Mouse (Mus musculus) megakaryocyte, embryonic 14.5 days (primary cell): Measurements from ENCODE around the gene Nf1. TPM values are rescaled to one million over a fixed set of nuclear protein-coding genes. Genes with fewer than 3 reads are reported as not detected.
A peak's percentile ranks its signal among the peaks of the same experiment; 100 is the strongest.

ENCODE experiments used
- H3K27me3 ChIP-seq: replicated peaks from 2 replicates; pipeline ENCODE3; 2012; ENCODE audit warnings: inconsistent platforms
- H3K36me3 ChIP-seq: replicated peaks from 2 replicates; pipeline ENCODE3; 2012; ENCODE audit warnings: low read length, inconsistent platforms, mixed read lengths
- H3K4me1 ChIP-seq: 2 replicates; pipeline ENCODE4 v1.6.1; 2012; ENCODE audit warnings: inconsistent platforms
- H3K4me3 ChIP-seq: replicated peaks from 2 replicates; pipeline ENCODE3; 2012; ENCODE audit warnings: moderate library complexity, mild to moderate bottlenecking, inconsistent platforms
- H3K9me3 ChIP-seq: 2 replicates; pipeline ENCODE4 v1.6.1; 2012; ENCODE audit warnings: inconsistent platforms
- FLI1 ChIP-seq: IDR thresholded peaks from 2 replicates; pipeline ENCODE4 v1.6.1; 2012; ENCODE audit warnings: low read length, inconsistent platforms, mixed read lengths
- GATA1 ChIP-seq: IDR thresholded peaks from 3 replicates; pipeline ENCODE4 v1.6.1; 2012; ENCODE audit warnings: mixed read lengths, low read length, inconsistent platforms, borderline replicate concordance
- polyA plus RNA-seq: library from polyadenylated mRNA; stranded (reverse); fragments of >175 nt; gene quantifications from 2 replicates; pipeline ENCODE4 v1.2.3, GENCODE M21; 2012; ENCODE audit warnings: low replicate concordance; ENCODE audit not compliant: insufficient read depth

Nf1 gene
- polyA plus RNA-seq, 1 experiment: 4.5 TPM

DNA sequence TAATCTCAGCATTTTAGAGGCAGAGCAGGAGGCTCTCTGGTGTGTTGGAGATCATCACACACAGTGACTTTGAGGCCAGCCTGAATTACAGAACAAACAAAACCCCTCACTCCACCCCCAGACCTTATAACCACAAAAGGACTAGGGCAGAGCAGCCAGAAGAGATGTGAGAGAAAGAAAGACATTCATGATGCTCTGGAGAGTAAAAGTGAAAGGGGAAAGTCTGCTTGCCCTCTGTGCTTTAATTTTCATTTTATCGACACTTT is 184.8 kb downstream of the Nf1 start:
- TF ChIP-seq FLI1 (no peak), GATA1 (no peak)
- Histone ChIP-seq H3K36me3 (peaks cover 22% of the 10 kb centered on the region), H3K27me3 (no peaks in the 10 kb centered on the region), H3K4me3 (peak overlapping the region; percentile 93), H3K4me1 (peaks cover 81% of the 10 kb centered on the region), H3K9me3 (no peaks in the 10 kb centered on the region)

DNA sequence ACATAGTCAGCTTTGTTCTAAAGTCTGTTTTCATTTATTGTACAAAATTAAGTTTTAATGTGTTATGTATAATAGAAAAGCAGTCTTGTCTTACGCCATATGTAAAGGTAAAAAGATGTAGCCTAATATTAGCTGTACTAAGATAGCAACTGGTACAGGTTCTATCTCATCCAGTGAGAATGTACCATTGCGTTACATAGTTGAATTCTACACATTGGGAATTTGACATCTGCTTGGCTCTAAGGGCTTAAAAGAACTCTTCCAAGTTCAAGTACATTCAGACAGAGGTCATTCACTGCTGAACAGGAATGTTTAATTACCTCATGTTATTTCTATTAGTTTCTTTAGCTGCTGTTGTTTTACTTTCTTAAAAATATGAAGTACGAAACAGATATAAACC is 187.1 kb downstream of the Nf1 start:
- Histone ChIP-seq H3K27me3 (no peaks in the 10 kb centered on the region), H3K4me1 (peaks cover 84% of the 10 kb centered on the region), H3K9me3 (no peaks in the 10 kb centered on the region), H3K36me3 (peaks cover 15% of the 10 kb centered on the region), H3K4me3 (no peak overlapping the region)
- TF ChIP-seq FLI1: no peak
- TF ChIP-seq GATA1: no peak

DNA sequence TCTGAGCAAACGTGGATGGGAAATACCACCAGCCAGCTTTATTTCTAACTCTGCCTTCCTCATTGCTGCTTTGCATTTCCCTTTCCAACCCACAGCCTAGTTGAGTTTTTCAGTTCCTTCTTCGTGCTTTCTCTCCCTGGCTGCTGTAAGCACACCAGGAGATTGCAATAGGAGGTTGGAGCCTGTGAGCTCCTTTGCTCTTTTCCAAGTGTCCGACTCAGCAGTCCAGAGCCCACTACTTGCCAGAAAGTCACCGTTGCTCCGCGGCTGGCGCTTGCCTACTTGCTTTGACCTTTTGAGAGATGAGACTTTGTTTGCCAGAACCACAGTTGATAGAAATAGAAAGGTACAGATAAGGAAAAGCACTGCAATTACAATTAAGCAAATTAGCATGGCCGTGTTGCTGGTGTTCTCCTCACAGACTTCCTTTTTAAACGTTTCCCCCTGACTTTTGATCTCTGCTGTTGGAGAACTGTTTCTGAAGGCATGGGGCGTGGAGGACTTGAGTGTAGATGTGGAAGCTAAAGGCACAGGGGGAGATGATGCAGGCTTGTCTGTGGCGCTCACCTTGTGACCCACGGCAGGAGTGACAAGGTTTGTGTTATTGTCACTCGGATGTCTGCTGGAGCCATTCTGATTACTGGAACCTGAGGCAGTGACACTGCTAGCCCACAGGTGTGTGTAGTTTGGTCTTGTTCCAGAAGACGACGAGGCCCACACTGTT is 187.7 kb downstream of the Nf1 start:
- peaks cover 84% of the 10 kb centered on the region for H3K4me1 ChIP-seq

DNA sequence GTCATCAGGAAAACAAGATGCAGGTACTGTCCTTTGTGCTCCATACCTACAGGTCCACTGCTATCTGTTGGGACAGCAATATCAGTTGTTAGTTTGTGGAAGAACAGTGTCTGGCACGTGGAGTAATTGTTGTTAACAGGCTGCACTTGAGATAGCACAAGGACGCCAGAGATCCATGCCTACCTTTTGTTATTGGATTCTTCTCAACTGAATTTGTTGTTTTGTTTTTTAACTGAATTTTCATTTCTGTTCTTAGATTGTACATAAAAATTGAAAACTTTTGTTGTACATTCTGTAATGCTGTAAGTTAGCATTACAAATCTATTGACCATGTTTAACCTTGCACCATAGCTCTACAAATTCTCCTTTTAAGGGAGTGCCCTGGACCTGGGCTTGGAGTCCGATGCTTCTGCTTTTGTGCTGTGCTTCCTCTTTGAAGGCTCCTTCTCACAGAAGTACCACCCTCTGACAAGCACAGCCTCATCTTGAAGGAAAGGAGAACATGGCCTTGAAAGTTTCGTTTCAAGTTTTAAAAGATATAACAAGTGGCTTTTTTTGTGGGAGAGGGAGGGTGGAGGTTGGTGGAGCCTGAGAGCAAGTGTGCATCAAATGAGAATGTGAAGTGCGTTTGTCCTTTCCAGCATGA is 188.4 kb downstream of the Nf1 start:
- peaks cover 84% of the 10 kb centered on the region for H3K4me1 ChIP-seq
- H3K27me3 ChIP-seq: no peaks in the 10 kb centered on the region
- H3K36me3 ChIP-seq: peaks cover 14% of the 10 kb centered on the region
- peak overlapping the region; percentile 83 for H3K4me3 ChIP-seq
- TF ChIP-seq GATA1 (no peak), FLI1 (no peak)
- no peaks in the 10 kb centered on the region for H3K9me3 ChIP-seq

More for the DNA sequence above, 187.7 kb downstream of the Nf1 start:
- Histone ChIP-seq H3K9me3 (no peaks in the 10 kb centered on the region), H3K36me3 (peaks cover 14% of the 10 kb centered on the region), H3K4me3 (peak overlapping the region; percentile 74), H3K27me3 (no peaks in the 10 kb centered on the region)
- TF ChIP-seq FLI1: no peak
- no peak for TF ChIP-seq GATA1

DNA sequence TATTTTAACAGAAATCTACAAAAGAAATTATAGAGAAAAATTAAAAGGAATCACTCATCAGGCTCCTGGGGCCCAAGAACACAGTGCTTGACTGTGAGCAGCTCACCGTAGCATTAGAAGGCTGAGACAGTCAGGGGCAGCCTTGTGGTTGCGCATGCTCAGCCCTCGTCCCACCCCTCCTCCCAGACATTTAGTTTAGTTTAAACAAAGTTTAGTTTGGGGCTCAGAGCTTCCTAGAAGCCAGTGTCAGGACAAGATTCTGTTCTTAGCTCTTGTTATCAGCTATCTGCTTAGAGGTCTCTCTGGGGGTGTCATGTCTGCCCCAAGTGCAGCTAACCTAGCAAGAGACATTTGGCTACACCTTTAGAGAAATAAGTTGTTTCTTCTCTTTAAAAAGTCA is 189.1 kb downstream of the Nf1 start:
- Histone ChIP-seq H3K27me3 (no peaks in the 10 kb centered on the region), H3K4me1 (peaks cover 89% of the 10 kb centered on the region), H3K36me3 (peaks cover 14% of the 10 kb centered on the region), H3K4me3 (peak overlapping the region; percentile 84), H3K9me3 (no peaks in the 10 kb centered on the region)
- TF ChIP-seq GATA1: no peak
- TF ChIP-seq FLI1: no peak

DNA sequence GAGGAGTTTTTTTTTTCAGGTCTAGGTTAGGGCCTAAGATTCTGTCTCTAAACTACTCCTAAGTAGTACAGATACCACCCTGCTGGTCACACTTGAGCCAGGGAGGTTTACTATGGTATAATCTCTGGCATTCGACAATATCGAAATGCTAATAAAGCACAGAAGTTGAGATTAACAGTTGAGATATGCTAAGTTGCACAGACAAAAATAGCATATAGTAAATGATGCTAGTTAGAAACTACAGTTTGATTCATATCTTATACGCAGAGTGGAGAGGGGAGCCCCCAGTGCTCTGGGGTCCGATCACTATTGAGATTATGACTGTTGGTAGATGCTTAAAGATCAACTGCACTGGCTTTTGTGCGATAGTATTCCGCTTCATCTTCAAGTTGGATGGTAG is 189.7 kb downstream of the Nf1 start:
- Histone ChIP-seq H3K36me3 (peaks cover 14% of the 10 kb centered on the region), H3K9me3 (no peaks in the 10 kb centered on the region), H3K4me3 (peak overlapping the region; percentile 90), H3K27me3 (no peaks in the 10 kb centered on the region), H3K4me1 (peaks cover 89% of the 10 kb centered on the region)
- TF ChIP-seq GATA1 (no peak), FLI1 (no peak)

DNA sequence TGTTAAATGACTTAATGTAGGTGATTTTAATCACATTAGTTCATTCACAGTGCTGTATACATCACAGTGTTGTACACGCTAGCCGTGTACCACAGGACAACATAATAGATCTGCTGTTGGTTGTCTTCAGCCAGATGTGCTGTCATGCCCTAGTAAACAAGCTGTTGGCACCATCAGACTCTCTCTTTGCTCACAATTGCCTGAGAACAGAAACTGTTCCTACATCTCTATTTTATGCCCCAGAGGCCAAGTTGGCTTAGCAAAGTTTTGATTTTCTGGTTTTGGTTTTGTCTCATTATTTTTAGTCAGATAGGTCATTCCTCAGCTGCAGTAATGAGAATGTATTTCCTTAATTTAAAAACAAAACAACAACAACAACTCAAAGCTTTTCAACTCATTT is 190.2 kb downstream of the Nf1 start:
- Histone ChIP-seq H3K36me3 (peaks cover 14% of the 10 kb centered on the region), H3K27me3 (no peaks in the 10 kb centered on the region), H3K4me1 (peaks cover 89% of the 10 kb centered on the region), H3K9me3 (no peaks in the 10 kb centered on the region), H3K4me3 (peak overlapping the region; percentile 90)
- TF ChIP-seq FLI1 (no peak), GATA1 (no peak)

DNA sequence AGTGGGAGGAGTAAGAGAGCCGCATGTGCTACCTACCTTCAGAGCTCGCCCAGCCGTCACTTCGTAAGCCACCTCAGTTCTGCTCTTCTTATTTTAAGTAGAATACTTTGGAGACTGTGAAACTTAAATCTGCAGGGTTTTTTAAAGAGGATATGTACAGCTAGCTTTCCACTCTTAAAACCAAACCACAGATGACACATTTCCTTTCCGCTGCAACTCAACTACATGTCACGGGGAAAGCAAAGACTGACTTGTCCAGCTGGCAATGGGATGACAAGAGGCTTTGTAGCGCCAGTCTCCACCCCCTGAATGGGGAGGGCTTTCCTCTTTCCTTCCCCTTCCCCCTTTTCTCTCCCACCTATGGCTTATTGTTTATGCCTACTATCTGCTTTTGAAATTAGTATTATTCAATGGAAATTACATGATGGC is 190.9 kb downstream of the Nf1 start, which contains the start of the genes Evi2 and Evi2a:
Gene Evi2, minus strand, starts transcription at position 257 of the 429 bp plus-strand sequence.
Gene Evi2a, minus strand, starts transcription at position 277 of the 429 bp plus-strand sequence.
- H3K9me3 ChIP-seq: no peaks in the 10 kb centered on the region
- peaks cover 14% of the 10 kb centered on the region for H3K36me3 ChIP-seq
- peaks cover 89% of the 10 kb centered on the region for H3K4me1 ChIP-seq
- no peaks in the 10 kb centered on the region for H3K27me3 ChIP-seq
- TF ChIP-seq GATA1 (no peak), FLI1 (no peak)
- peak within 1 kb of the TSS; percentile 90 for H3K4me3 ChIP-seq

DNA sequence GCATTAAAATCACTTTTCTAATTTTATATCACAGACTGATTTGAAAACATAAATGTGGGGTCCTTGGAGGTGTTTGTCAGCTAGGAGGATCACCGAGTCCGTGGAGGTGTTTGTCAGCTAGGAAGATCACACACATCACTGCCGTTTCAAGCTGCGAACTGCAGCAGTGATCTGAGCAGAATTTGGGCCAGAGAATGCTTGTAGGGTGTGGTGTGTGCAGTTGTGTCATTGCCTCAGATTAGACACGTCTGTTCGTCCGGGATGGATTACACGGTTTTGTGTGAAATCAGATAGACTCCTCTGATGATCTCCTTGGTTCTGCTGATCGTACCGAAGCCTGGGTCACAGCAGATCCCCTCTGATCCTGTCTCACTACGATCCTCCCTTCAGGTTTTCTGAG is 191.3 kb downstream of the Nf1 start:
- H3K4me3 ChIP-seq: peak overlapping the region; percentile 82
- H3K9me3 ChIP-seq: no peaks in the 10 kb centered on the region
- H3K36me3 ChIP-seq: peaks cover 14% of the 10 kb centered on the region
- TF ChIP-seq FLI1 (no peak), GATA1 (no peak)
- peaks cover 89% of the 10 kb centered on the region for H3K4me1 ChIP-seq
- no peaks in the 10 kb centered on the region for H3K27me3 ChIP-seq

DNA sequence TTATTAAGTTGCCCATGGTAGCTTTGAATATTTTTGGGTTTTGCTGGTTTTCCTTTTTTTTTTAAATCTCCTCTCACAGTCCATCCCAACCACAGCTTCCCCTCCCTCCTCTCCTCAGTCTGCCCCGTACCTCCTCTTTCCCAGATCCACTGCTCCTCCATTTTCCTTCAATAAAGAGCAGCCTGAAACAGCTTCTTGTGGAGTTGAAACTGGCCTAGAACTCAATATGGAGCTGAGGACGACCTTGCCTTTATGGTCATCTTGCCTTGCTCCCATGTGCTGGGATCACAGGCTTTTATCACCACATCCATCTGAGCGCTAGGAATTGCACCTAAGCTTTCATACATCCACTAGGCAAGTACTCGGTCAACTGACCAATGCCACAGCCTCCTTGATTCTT is 192.0 kb downstream of the Nf1 start:
- TF ChIP-seq FLI1: no peak
- no peak for TF ChIP-seq GATA1
- H3K9me3 ChIP-seq: no peaks in the 10 kb centered on the region
- H3K27me3 ChIP-seq: no peaks in the 10 kb centered on the region
- no peak overlapping the region for H3K4me3 ChIP-seq
- H3K36me3 ChIP-seq: peaks cover 9% of the 10 kb centered on the region
- peaks cover 88% of the 10 kb centered on the region for H3K4me1 ChIP-seq
